Mouse (Mus musculus): Measurements from ENCODE around the gene Pitpnm3.
A peak's percentile ranks its signal among the peaks of the same experiment; 100 is the strongest.

Gene Pitpnm3

DNA sequence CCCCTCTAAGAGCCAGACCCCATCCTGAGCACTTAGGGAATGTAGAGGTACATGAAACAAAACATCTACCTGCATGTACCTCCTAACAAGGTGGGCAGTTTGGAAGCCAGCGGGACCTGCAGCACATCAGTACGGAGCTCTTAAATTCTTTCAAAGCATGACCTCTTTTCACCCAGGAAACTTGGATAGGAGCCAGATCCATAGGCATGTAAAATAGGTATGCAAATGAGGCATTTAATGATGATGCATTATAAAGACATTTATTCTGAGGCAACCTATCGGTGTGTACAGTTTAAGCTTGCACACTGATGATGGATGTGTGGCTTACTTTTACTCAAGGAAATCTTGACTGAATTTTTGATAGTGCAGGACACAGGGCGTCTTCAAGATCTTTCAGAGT, 120.9 kb downstream of the Pitpnm3 start:
- DNase-seq, result no peak

GRCm38 (mm10) chr11:72011955-72012354, 123.6 kb downstream of the Pitpnm3 start:
- no peak for DNase-seq

DNA sequence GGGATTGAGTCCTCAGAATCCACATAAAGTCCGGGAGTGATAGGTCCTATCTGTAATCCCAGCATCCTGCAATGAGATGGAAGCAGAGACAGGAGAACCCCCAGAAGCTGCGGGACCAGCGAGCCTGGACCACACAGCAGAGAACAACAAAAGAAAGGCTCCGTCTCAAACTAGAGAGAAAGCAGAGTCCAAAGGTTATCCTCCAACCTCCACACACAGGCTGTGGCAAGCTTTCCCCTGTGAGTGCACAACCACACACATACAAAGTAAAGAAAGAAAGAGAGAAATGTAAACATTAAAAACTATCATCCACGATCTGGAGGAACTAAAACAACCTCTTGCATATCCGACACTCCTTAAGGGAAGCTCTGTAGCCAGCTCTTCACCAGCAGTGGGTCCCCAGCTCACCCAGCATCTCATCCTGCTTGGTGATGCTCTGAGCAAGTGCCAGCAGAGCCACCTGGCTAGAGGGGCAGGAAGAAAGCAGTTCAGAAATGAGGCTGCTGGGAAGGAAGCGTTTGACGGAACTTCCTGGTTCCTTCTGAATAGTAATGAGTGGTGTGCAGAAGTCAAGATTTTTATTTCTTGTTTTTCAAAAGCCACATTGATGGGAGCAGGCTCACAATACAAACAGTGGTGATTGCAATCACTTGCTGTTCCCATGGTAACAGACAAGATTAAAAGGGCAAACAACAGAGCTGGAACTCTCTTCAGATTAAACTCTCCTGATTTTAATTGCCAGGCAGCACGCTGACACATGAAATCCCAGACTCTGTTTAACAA, 124.4 kb downstream of the Pitpnm3 start:
- DNase-seq, result no peak

- no peak for DNase-seq
Measured at GRCm38 (mm10) chr11:72010367-72010766, 125.2 kb downstream of the Pitpnm3 start.

GRCm38 (mm10) chr11:72005547-72005946, 130.0 kb downstream of the Pitpnm3 start:
- no peak for DNase-seq

- DNase-seq, result peak; percentile 33 to 34
Measured at GRCm38 (mm10) chr11:72003171-72003570, 132.4 kb downstream of the Pitpnm3 start.

GRCm38 (mm10) chr11:72002138-72002853, 133.3 kb downstream of the Pitpnm3 start:
- peak; percentile 64 to 70 for DNase-seq

- DNase-seq, result no peak
Measured at GRCm38 (mm10) chr11:72000194-72000593, 135.4 kb downstream of the Pitpnm3 start.

Data from cerebellum, adult 18-20 months (tissue).